Mouse (Mus musculus) G1E (cell line): ENCODE results near the gene Ermap.

Experiments
- CTCF ChIP-seq: IDR thresholded peaks from 2 replicates; pipeline ENCODE4 v1.5.1; 2012; ENCODE audit warnings: low read depth, low read length, inconsistent platforms, mixed read lengths
- GATA1 ChIP-seq: IDR thresholded peaks from 2 replicates; pipeline ENCODE4 v1.6.1; 2012; ENCODE audit warnings: borderline replicate concordance, low read length, inconsistent platforms, mixed read lengths
- TAL1 ChIP-seq: conservative IDR thresholded peaks from 2 replicates; pipeline ENCODE4 v1.6.1; 2012; ENCODE audit warnings: low read depth, low read length, inconsistent platforms, mixed read lengths

DNA sequence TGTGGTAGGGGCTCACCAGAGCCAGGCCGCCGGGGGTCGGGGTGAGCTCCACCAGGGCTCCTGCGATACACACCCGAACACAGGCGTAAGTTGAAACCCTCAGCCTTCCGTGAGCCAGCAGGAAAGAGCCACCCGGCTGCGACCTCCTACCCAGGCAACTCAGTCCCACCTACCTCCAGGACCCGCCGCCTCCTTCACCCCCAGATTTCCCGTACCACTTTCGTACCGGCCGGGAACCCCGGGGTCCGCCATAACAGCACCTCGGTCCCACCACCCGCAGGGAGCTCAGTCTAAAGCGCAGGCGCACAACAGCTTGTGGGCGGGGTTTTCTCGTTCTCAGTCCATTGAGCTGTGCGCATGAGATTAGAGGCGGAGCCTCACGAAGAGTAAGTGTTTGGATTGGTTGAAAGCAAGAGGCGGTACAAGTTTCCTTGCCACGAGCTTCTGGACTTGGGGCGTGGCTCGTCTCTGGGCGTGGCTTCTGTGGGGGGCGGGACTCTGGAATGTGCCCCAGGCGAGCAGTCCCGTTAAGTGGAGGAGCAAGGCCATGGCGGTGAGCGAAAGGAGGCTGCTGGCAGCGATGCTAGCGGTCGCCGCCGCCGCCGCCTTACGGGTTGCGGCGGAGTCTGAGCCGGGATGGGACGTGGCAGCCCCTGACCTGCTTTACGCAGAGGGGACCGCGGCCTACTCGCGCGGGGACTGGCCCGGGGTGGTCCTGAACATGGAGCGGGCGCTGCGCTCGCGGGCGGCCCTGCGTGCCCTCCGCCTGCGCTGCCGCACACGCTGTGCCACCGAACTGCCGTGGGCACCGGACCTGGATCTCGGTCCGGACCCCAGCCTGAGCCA is 42.8 kb upstream of the Ermap start, which contains the start of the genes AU022252 and P3h1:
- no peak for TF ChIP-seq CTCF
- TF ChIP-seq TAL1, result no peak
- no peak for TF ChIP-seq GATA1
